Mouse (Mus musculus) C2C12 (cell line): Measurements from ENCODE around the gene 1700024G13Rik.

ENCODE experiments used
- CEBPB ChIP-seq: IDR thresholded peaks from one replicate; pipeline ENCODE4 v1.6.1; 2011; ENCODE audit warnings: low read depth, mild to moderate bottlenecking, control low read depth, moderate library complexity
- CTCF ChIP-seq: IDR thresholded peaks from one replicate; pipeline ENCODE4 v1.5.1; 2011; ENCODE audit not compliant: control insufficient read depth, insufficient read depth, insufficient read length
- MYOG ChIP-seq: IDR thresholded peaks from one replicate; pipeline ENCODE4 v1.6.1; 2011; ENCODE audit not compliant: control insufficient read depth, insufficient read length; ENCODE audit errors: extremely low read depth
- USF1 ChIP-seq: IDR thresholded peaks from one replicate; pipeline ENCODE4 v1.6.1; 2011; ENCODE audit warnings: low read depth, mild to moderate bottlenecking, control low read depth, moderate library complexity

GRCm38 (mm10) chr14:32344694-32345093 lies 43.5 kb downstream of the 1700024G13Rik start:
- no peak for TF ChIP-seq CTCF
- no peak for TF ChIP-seq USF1
- TF ChIP-seq MYOG: no peak
- no peak for TF ChIP-seq CEBPB
